Mouse (Mus musculus) bone marrow, adult 2 months (tissue): ENCODE measurements around the gene Tlnrd1. TPM values are rescaled to one million over a fixed set of nuclear protein-coding genes. Genes with fewer than 3 reads are reported as not detected.

Experiments
- H3K27ac ChIP-seq: fragments of 200-500 bp; 2 replicates; pipeline ENCODE4 v1.5.1; 2012; ENCODE audit warnings: low read depth, mild to moderate bottlenecking, control low read depth, inconsistent platforms, low read length; ENCODE audit not compliant: control insufficient read depth, poor library complexity, insufficient read depth
- H3K4me1 ChIP-seq: fragments of 200-500 bp; 2 replicates; pipeline ENCODE4 v1.6.1; 2011; ENCODE audit warnings: low read length; ENCODE audit not compliant: control insufficient read depth, insufficient read depth
- H3K4me3 ChIP-seq: fragments of 200-500 bp; replicated peaks from 2 replicates; pipeline ENCODE3; 2011; ENCODE audit warnings: mild to moderate bottlenecking, low read depth, low read length, control low read depth; ENCODE audit not compliant: control insufficient read depth
- CTCF ChIP-seq: fragments of 200-500 bp; IDR thresholded peaks from 2 replicates; pipeline ENCODE4 v1.5.1; 2011; ENCODE audit warnings: low read length, control low read depth; ENCODE audit not compliant: control insufficient read depth, insufficient read depth
- POLR2A ChIP-seq: fragments of 200-500 bp; IDR thresholded peaks from 2 replicates; pipeline ENCODE4 v1.6.1; 2011; ENCODE audit warnings: low read depth, mild to moderate bottlenecking, control low read depth, low read length, borderline replicate concordance; ENCODE audit not compliant: control insufficient read depth
- WGBS: fragments of 180-500 bp; shearing (Covaris S2); methylation state at CpG from one replicate; pipeline ENCODE4 v1.1.7; 2018; 5-methylcytosine and 5-hydroxymethylcytosine counted together
- polyA plus RNA-seq: library from polyadenylated mRNA; stranded (reverse); fragments of >200 nt; gene quantifications from 2 replicates; pipeline ENCODE4 v1.2.4, GENCODE M21; 2011; ENCODE audit warnings: low replicate concordance; ENCODE audit not compliant: missing spikeins, insufficient read depth, insufficient read length

The Tlnrd1 gene
- polyA plus RNA-seq, 1 experiment = 10.5 TPM

DNA sequence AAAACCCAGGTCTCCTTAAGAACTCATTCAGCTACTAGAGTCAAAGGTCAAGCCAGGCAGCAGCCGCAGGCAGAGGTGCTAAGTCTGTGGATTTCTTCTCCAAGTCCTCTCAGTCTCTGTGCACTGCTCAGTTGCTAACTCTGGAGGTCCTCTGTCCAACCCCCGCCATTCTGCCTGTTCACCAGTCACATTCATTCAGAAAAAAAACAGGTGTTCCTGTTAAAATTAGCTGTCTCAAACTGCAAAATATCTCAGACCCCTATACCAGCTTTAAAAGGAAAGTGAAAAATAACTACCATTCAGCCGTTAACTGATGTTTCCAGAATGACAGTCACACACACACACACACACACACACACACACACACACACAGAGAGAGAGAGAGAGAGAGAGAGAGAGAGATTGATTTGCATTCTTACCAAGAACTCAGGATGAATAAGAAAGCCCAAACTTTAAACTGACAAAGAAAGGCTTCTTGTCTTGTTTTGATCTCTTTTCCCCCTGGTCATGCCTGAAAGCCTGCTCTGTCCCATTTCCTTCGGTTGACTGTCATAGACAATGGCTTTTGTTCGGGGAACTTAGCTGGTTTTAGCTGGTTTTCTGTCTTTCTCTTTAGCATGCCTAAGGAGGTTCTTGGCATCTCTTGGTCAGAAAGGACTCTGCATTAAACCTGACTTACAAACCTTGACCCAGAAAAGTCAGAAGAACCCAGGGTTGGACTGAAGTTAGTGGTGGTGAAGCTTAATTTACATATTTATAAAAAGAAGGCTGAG, 5.2 kb downstream of the Tlnrd1 start:
- H3K27ac ChIP-seq = peak overlapping the region; percentile 3; the same call in 1 of the 2 replicates
- TF ChIP-seq CTCF (no peak), POLR2A (no peak)
- peaks cover 6% of the 10 kb centered on the region for H3K4me1 ChIP-seq
- H3K4me3 ChIP-seq = no peak overlapping the region
- 25% methylated on average over 5 of the region's 5 CpGs for WGBS

DNA sequence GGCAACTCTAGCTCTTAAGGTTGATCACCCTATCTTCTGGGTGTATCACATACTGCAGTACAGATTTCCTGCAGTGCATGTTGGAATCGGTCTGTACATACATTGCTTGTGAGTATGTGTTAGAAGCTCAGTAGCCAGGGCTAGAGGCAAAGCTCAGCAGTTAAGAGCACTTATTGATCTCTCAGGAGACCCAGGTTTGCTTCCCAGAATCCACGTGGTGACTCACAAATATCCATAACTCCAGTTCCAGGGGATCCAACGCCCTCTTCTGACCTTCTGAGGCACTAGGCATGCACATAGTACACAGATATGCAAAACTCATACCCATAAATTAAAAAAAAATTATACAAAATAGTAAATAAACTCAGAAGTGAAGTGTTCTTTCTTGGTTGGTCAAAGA, 7.0 kb downstream of the Tlnrd1 start:
- peaks cover 2% of the 10 kb centered on the region for H3K4me1 ChIP-seq
- no peak overlapping the region for H3K27ac ChIP-seq
- no peak overlapping the region for H3K4me3 ChIP-seq
- WGBS = 77% methylated on average over 3 of the region's 3 CpGs
- TF ChIP-seq POLR2A (no peak), CTCF (no peak)

DNA sequence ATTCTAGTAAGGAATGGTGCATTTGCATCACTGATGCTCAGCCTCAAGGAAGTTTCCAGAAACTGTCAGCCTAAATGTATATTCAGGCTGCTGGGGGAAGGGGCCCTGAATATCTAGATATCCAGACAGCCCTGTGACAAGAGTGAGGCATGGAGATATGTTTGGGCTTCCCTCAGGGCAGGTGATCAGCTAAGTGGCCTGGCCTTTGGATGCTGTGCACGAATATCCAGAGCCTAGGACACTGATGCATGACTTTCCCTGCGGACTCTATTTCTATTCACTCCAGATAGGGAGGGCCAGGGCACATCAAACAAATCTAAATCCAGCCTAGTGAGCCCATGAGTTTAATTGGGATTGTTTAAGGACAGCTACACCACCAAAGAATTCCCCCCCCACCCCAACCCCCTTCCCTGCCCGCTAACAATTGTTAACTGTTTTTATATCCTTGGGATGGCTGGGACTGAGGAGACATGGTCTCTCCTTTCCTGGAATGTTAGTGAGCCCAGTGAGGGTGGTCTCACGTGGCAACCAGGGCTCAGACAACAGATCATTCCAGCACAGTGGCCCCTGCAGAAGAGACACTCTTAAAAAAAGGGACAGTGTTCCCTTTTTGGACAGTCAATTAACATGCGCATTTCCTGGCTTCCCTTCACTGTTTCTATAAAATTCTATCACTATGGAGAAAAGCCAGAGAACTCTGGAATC, 14.1 kb downstream of the Tlnrd1 start:
- Histone ChIP-seq H3K4me3 (no peak overlapping the region), H3K4me1 (no peaks in the 10 kb centered on the region), H3K27ac (no peak overlapping the region)
- TF ChIP-seq POLR2A (no peak), CTCF (no peak)
- WGBS = 76% methylated on average over 5 of the region's 5 CpGs

DNA sequence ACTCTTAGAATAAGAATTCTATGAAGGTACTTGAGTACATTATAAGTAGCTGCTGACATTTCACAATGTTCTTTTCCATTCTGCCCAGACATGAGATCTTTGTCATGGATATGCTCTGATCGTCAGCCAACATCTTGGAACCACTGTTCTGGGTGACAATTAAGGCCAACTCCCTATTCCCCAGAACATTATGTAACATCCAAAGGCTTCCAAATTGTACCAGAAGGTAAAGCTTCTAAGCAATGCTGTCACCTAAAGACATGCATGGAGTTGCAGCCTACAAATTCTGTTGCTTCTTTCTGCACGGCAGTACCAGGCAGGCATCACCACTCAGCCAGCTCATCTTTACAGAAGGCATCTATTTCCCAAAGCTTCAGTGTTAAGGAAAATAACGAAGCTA, 15.9 kb downstream of the Tlnrd1 start:
- WGBS = 88% methylated on average over 3 of the region's 3 CpGs
- H3K4me1 ChIP-seq = no peaks in the 10 kb centered on the region
- TF ChIP-seq CTCF (no peak), POLR2A (no peak)
- no peak overlapping the region for H3K4me3 ChIP-seq
- H3K27ac ChIP-seq = no peak overlapping the region

DNA sequence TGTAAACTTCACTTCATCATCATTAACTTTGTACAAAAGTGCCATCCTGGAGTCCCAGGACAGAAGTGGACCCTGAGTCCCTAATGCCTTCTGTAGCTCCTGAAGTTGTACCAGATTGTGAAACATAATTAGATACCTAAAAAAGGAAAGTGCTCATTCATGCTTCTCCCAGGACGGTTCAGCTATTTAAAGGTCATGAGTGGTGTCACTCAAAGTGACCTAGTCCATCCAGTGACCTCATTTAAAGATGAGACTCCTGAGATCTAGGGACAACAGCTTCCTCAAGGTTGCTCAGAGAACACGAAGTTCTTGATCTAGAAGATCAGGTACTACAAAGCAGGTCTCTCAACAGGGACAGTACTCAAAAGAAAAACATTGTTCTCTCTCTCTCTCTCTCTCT, 20.6 kb downstream of the Tlnrd1 start:
- Histone ChIP-seq H3K27ac (no peak overlapping the region), H3K4me1 (no peaks in the 10 kb centered on the region; the same call in 1 of the 2 replicates)
- TF ChIP-seq CTCF = no peak
- TF ChIP-seq POLR2A = no peak

DNA sequence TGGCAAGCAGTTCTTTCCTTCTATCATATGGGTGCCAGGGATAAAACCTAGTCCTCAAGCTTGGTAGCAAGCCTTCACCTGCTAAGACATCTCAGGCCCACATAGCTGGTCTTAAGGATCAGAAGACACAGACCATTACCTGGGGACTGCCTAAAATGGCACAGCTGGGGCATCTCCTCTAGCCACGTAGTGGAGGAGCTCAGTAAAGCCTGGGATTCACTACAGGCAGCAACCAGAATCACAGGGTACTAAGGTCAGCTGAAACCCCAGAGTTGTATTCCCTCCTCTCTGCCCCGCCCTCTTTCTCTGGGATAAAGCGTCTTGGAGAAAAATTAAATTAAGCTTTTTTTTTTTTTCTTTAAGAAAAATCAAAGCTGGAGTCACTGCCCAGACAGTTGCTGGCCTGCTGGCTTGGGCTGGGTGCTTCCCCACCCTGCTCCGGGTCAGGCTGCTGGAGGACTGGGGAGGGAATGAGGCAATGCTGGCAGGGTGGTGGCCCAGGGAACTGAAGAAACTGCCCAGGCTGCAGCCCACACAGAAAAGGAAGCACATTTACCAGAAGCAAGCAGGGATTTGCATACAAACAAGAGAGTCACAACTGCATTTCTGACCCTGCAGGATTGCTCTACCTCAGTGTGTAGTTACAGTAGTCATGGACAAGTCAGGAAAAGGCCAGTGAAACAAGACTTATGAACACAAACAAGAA, 24.6 kb downstream of the Tlnrd1 start:
- Histone ChIP-seq H3K27ac (no peak overlapping the region), H3K4me1 (no peaks in the 10 kb centered on the region; the same call in 1 of the 2 replicates), H3K4me3 (no peak overlapping the region)
- 67% methylated on average over 4 of the region's 4 CpGs for WGBS
- TF ChIP-seq CTCF = no peak
- TF ChIP-seq POLR2A = no peak

More for the DNA sequence above, 20.6 kb downstream of the Tlnrd1 start:
- H3K4me3 ChIP-seq = no peak overlapping the region
- WGBS = 40% methylated on average over 2 of the region's 2 CpGs

DNA sequence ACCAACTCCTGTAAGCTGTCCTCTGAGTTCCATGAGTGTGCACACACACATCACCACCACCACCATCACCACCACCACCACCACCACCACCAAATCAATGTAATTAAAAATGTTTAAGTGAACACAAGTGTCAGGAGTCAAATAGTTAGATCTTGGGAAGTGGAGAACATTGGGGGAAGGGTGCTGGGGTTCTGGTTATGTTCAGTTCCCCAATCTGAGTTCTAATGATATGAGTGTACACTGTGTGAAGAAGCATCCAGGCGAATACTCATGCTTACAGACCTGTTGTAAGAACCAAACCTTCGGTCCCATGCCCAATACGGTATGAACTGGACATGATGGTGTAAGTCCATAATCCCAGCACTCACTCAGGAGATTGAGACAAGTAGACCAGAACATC, 26.2 kb downstream of the Tlnrd1 start:
- no peak for TF ChIP-seq POLR2A
- no peak for TF ChIP-seq CTCF
- no peak overlapping the region for H3K4me3 ChIP-seq
- H3K27ac ChIP-seq = no peak overlapping the region
- no peaks in the 10 kb centered on the region; the same call in 1 of the 2 replicates for H3K4me1 ChIP-seq
- WGBS = 81% methylated on average over 3 of the region's 3 CpGs

DNA sequence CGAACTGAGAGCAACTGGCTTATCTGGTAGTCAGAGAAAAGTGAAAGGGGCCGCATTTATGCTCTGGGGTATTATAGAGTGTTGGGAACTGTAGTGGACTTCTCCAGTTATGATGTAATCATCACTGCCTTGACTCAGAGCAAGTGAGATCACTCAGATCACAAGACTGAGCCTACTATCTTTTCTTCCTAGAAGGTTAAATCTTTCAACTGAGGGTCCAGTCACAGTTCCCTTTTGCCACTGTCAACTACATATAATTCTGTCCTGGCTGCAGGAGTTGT, 27.0 kb downstream of the Tlnrd1 start:
- Histone ChIP-seq H3K27ac (no peak overlapping the region), H3K4me3 (no peak overlapping the region), H3K4me1 (no peaks in the 10 kb centered on the region; the same call in 1 of the 2 replicates)
- 85% methylated on average over 2 of the region's 2 CpGs for WGBS
- TF ChIP-seq POLR2A (no peak), CTCF (no peak)
